Mouse (Mus musculus) myocyte (in vitro differentiated cells): Measurements from ENCODE around the gene Tpm3.

Experiments used
- CEBPB ChIP-seq: IDR thresholded peaks from 2 replicates; pipeline ENCODE4 v1.6.1; 2011; ENCODE audit warnings: mild to moderate bottlenecking, moderate library complexity; ENCODE audit not compliant: poor library complexity, insufficient read depth, severe bottlenecking
- E2F4 ChIP-seq: IDR thresholded peaks from one replicate; pipeline ENCODE4 v1.6.1; 2011; ENCODE audit warnings: mild to moderate bottlenecking, control low read depth, moderate library complexity; ENCODE audit not compliant: insufficient read depth
- MYOD1 ChIP-seq, 3 experiments: IDR thresholded peaks; one replicate each; pipeline ENCODE4 v1.6.1; 2011; ENCODE audit warnings: control low read depth in 2 of 3, low read depth in 2 of 3, mild to moderate bottlenecking in 2 of 3, moderate library complexity in 1 of 3; ENCODE audit not compliant: insufficient read length in 2 of 3, control insufficient read depth in 1 of 3
- POLR2A ChIP-seq: IDR thresholded peaks from one replicate; pipeline ENCODE4 v1.6.1; 2011; ENCODE audit warnings: low read depth, mild to moderate bottlenecking, control low read depth, moderate library complexity; ENCODE audit not compliant: insufficient read length
- POLR2AphosphoS2 ChIP-seq: IDR thresholded peaks from one replicate; pipeline ENCODE4 v1.6.1; 2011; ENCODE audit warnings: low read depth, control low read depth; ENCODE audit not compliant: insufficient read length
- REST ChIP-seq: IDR thresholded peaks from one replicate; pipeline ENCODE4 v1.6.1; 2011; ENCODE audit warnings: mild to moderate bottlenecking, control low read depth, moderate library complexity; ENCODE audit not compliant: insufficient read depth, insufficient read length
- SRF ChIP-seq: IDR thresholded peaks from one replicate; pipeline ENCODE4 v1.6.1; 2011; ENCODE audit warnings: low read depth; ENCODE audit not compliant: control insufficient read depth, insufficient read length
- TCF3 ChIP-seq: IDR thresholded peaks from one replicate; pipeline ENCODE4 v1.6.1; 2011; ENCODE audit warnings: low read depth, control low read depth; ENCODE audit not compliant: insufficient read length
- USF1 ChIP-seq: IDR thresholded peaks from one replicate; pipeline ENCODE4 v1.6.1; 2011; ENCODE audit warnings: low read depth, mild to moderate bottlenecking, control low read depth, moderate library complexity

DNA sequence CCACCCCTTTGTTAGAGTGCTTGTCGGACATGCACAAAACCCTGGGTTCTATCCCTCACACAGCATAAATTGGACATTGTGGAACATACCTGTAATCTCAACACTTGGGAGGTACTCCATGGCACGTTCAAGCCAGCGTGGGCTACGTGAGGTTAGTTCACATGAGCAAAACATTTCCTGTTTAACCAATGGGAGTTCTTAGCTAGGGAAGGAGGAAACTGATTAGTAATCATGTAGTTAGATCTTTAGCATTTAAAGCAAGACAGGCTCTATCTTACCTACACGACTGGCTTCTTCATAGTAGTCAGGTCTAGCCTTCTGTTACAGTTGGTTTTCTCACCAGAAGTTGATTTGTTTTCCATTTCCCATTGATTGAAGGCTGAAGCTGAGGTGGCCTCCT lies 13.6 kb downstream of the Tpm3 start:
- no peak for TF ChIP-seq POLR2A
- no peak for TF ChIP-seq SRF
- TF ChIP-seq USF1, result no peak
- TF ChIP-seq POLR2AphosphoS2, result no peak
- no peak for TF ChIP-seq REST
- no peak for TF ChIP-seq MYOD1 (IDR thresholded peaks at IDR 0.05; ENCODE audit: control insufficient read depth in 1 of 3, insufficient read length in 2 of 3, low read depth in 2 of 3)
- no peak for TF ChIP-seq CEBPB
- no peak for TF ChIP-seq TCF3
- no peak for TF ChIP-seq E2F4
